Mouse (Mus musculus) bone marrow, adult 2 months (tissue): ENCODE measurements around the gene Ipcef1. TPM values are rescaled to one million over a fixed set of nuclear protein-coding genes. Genes with fewer than 3 reads are reported as not detected.
"Not testable (repeated sequence)": the region's sequence is repeated elsewhere in the genome, so short reads cannot be mapped to it uniquely, and the experiment has no call there.

Source experiments
- H3K27ac ChIP-seq: fragments of 200-500 bp; 2 replicates; pipeline ENCODE4 v1.5.1; 2012; ENCODE audit warnings: low read depth, mild to moderate bottlenecking, control low read depth, inconsistent platforms, low read length; ENCODE audit not compliant: control insufficient read depth, poor library complexity, insufficient read depth
- H3K4me1 ChIP-seq: fragments of 200-500 bp; 2 replicates; pipeline ENCODE4 v1.6.1; 2011; ENCODE audit warnings: low read length; ENCODE audit not compliant: control insufficient read depth, insufficient read depth
- H3K4me3 ChIP-seq: fragments of 200-500 bp; replicated peaks from 2 replicates; pipeline ENCODE3; 2011; ENCODE audit warnings: mild to moderate bottlenecking, low read depth, low read length, control low read depth; ENCODE audit not compliant: control insufficient read depth
- CTCF ChIP-seq: fragments of 200-500 bp; IDR thresholded peaks from 2 replicates; pipeline ENCODE4 v1.5.1; 2011; ENCODE audit warnings: low read length, control low read depth; ENCODE audit not compliant: control insufficient read depth, insufficient read depth
- POLR2A ChIP-seq: fragments of 200-500 bp; IDR thresholded peaks from 2 replicates; pipeline ENCODE4 v1.6.1; 2011; ENCODE audit warnings: low read depth, mild to moderate bottlenecking, control low read depth, low read length, borderline replicate concordance; ENCODE audit not compliant: control insufficient read depth
- WGBS: fragments of 180-500 bp; shearing (Covaris S2); methylation state at CpG from one replicate; pipeline ENCODE4 v1.1.7; 2018; 5-methylcytosine and 5-hydroxymethylcytosine counted together
- polyA plus RNA-seq: library from polyadenylated mRNA; stranded (reverse); fragments of >200 nt; gene quantifications from 2 replicates; pipeline ENCODE4 v1.2.4, GENCODE M21; 2011; ENCODE audit warnings: low replicate concordance; ENCODE audit not compliant: missing spikeins, insufficient read depth, insufficient read length

Gene Ipcef1
- polyA plus RNA-seq, 1 experiment = 13.4 TPM

- H3K4me3 ChIP-seq = no peak overlapping the region
- 75% methylated on average over 7 of the region's 7 CpGs for WGBS
- TF ChIP-seq CTCF = no peak
- TF ChIP-seq POLR2A = no peak
- no peaks in the 10 kb centered on the region for H3K4me1 ChIP-seq
- H3K27ac ChIP-seq = no peak overlapping the region
Measured at GRCm38 (mm10) chr10:7019781-7020386, 32.4 kb downstream of the Ipcef1 start.

- no peaks in the 10 kb centered on the region for H3K4me1 ChIP-seq
- WGBS = 33% methylated on average over 1 of the region's 1 CpGs
- TF ChIP-seq CTCF (peak; percentile 45; the same call in 1 of the 2 replicates), POLR2A (no peak)
- no peak overlapping the region for H3K27ac ChIP-seq
- H3K4me3 ChIP-seq = no peak overlapping the region
Measured at GRCm38 (mm10) chr10:7015199-7015598, 37.1 kb downstream of the Ipcef1 start.

GRCm38 (mm10) chr10:7010543-7010942 is 41.7 kb downstream of the Ipcef1 start:
- 43% methylated on average over 8 of the region's 8 CpGs for WGBS
- Histone ChIP-seq H3K4me3 (no peak overlapping the region), H3K27ac (no peak overlapping the region), H3K4me1 (no peaks in the 10 kb centered on the region)
- no peak for TF ChIP-seq CTCF
- TF ChIP-seq POLR2A = no peak

- Histone ChIP-seq H3K4me1 (no peaks in the 10 kb centered on the region; the same call in 1 of the 2 replicates), H3K27ac (no peak overlapping the region), H3K4me3 (no peak overlapping the region)
- no peak for TF ChIP-seq POLR2A
- no peak for TF ChIP-seq CTCF
- WGBS = 62% methylated on average over 5 of the region's 5 CpGs
Measured at GRCm38 (mm10) chr10:7004980-7005538, 47.2 kb downstream of the Ipcef1 start.

GRCm38 (mm10) chr10:7003898-7004297 is 48.4 kb downstream of the Ipcef1 start:
- H3K4me1 ChIP-seq, H3K27ac ChIP-seq, H3K4me3 ChIP-seq: not testable (repeated sequence)

- no peak overlapping the region for H3K27ac ChIP-seq
- 74% methylated on average over 3 of the region's 3 CpGs for WGBS
Measured at GRCm38 (mm10) chr10:6999355-6999754, 52.9 kb downstream of the Ipcef1 start.

GRCm38 (mm10) chr10:6998576-6999250 is 53.6 kb downstream of the Ipcef1 start:
- Histone ChIP-seq H3K27ac (no peak overlapping the region), H3K4me3 (no peak overlapping the region), H3K4me1 (no peaks in the 10 kb centered on the region; the same call in 1 of the 2 replicates)
- 83% methylated on average over 4 of the region's 4 CpGs for WGBS
- TF ChIP-seq POLR2A = no peak
- TF ChIP-seq CTCF = no peak

More at GRCm38 (mm10) chr10:6999355-6999754, 52.9 kb downstream of the Ipcef1 start:
- Histone ChIP-seq H3K4me3 (no peak overlapping the region), H3K4me1 (no peaks in the 10 kb centered on the region; the same call in 1 of the 2 replicates)
- no peak for TF ChIP-seq POLR2A
- TF ChIP-seq CTCF = no peak

- no peak for TF ChIP-seq POLR2A
- TF ChIP-seq CTCF = no peak
- Histone ChIP-seq H3K27ac (no peak overlapping the region), H3K4me3 (no peak overlapping the region), H3K4me1 (no peaks in the 10 kb centered on the region; the same call in 1 of the 2 replicates)
- 43% methylated on average over 3 of the region's 3 CpGs for WGBS
Measured at GRCm38 (mm10) chr10:6996895-6997294, 55.4 kb downstream of the Ipcef1 start.

- peaks cover 11% of the 10 kb centered on the region for H3K4me1 ChIP-seq
- WGBS = 8% methylated on average over 1 of the region's 1 CpGs
- H3K27ac ChIP-seq = no peak overlapping the region
- H3K4me3 ChIP-seq = no peak overlapping the region
- TF ChIP-seq POLR2A (no peak), CTCF (no peak)
Measured at GRCm38 (mm10) chr10:6988555-6988954, 63.7 kb downstream of the Ipcef1 start.
